Mouse (Mus musculus): Measurements from ENCODE around the gene Hcn1. TPM values are rescaled to one million over a fixed set of nuclear protein-coding genes. Genes with fewer than 3 reads are reported as not detected.

Hcn1 gene
- polyA plus RNA-seq, 1 experiment from 2014 or later = 0.67 TPM

DNA sequence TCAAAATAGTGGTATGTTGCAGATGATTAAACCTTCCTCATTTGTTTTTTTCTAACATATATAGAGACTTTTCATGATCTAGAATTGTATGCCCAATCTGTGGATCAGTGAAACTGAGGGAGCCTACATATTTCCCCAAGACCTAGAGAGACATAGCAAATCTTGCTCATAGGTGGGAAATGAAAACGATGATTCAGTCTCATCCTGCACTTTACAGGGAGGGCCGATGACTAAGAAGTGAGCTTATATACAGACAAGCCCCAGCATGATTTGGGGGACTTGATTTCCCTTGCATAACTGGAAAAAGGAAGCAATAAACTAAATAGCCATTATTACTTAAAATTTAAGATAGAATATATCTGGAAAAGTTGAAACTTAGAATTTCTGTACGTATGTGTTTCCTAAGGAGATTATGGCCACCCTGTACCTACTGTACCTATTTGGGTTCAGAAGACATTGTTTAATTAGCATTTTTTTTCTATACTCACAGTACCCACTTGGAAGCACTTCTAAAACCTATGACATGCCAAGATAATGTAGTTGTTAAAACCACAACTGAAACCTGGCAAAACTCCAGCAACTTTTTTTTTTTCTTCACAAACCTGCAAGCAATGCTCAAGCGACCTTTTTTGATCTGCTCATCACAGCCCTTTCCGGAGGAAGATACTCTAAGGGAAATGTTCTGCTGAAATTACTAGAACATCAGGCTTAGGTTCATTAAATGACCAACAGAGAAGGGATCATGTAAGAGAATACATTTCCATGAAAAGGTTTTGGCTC, 3.0 kb downstream of the Hcn1 start:
- Histone ChIP-seq H3K27ac (ENCODE audit: low read length) (no peak overlapping the region), H3K4me3 (replicated peaks; ENCODE audit: low read length) (no peak overlapping the region), H3K9ac (replicated peaks; ENCODE audit: low read depth, low read length) (no peak overlapping the region), H3K36me3 (ENCODE audit: control insufficient read depth, insufficient read depth) (no peaks in the 10 kb centered on the region), H3K4me1 (replicated peaks; ENCODE audit: control insufficient read depth, insufficient read depth, low read length) (peaks cover 7% of the 10 kb centered on the region), H3K27me3 (replicated peaks; ENCODE audit: control insufficient read depth, insufficient read depth, low read length) (peaks cover 7% of the 10 kb centered on the region; the same call in 1 of the 2 replicates), H3K4me2 (ENCODE audit: low read length) (no peak overlapping the region), H3K9me3 (ENCODE audit: control insufficient read depth, low read length) (no peaks in the 10 kb centered on the region)
- no peak for ATAC-seq
- 87% methylated on average over 5 of the region's 5 CpGs for WGBS

DNA sequence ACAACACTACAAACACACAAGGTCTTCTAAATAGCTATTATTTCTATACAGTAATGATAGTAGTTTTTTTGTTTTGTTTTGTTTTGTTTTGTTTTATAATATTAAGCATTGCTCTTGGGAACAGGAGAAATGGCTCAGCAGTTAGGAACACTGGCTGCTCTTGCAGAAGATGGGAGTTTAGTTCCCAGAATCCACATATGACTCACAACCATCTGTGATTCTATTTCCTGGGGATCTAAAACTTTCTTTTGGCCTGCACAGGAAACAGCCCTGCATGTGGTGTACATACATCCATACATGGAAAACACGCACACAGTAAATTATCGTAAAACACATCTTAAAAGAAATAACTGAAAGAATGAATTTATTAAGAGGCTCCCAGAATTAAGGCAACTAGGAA, 9.8 kb downstream of the Hcn1 start:
- Histone ChIP-seq H3K4me2 (ENCODE audit: low read length) (no peak overlapping the region), H3K9ac (replicated peaks; ENCODE audit: low read depth, low read length) (no peak overlapping the region), H3K4me1 (replicated peaks; ENCODE audit: control insufficient read depth, insufficient read depth, low read length) (no peaks in the 10 kb centered on the region), H3K4me3 (replicated peaks; ENCODE audit: low read length) (no peak overlapping the region), H3K27me3 (replicated peaks; ENCODE audit: control insufficient read depth, insufficient read depth, low read length) (no peaks in the 10 kb centered on the region), H3K27ac (ENCODE audit: low read length) (no peak overlapping the region), H3K36me3 (ENCODE audit: control insufficient read depth, insufficient read depth) (no peaks in the 10 kb centered on the region), H3K9me3 (ENCODE audit: control insufficient read depth, low read length) (no peaks in the 10 kb centered on the region)
- 90% methylated on average over 2 of the region's 2 CpGs for WGBS
- ATAC-seq = no peak

DNA sequence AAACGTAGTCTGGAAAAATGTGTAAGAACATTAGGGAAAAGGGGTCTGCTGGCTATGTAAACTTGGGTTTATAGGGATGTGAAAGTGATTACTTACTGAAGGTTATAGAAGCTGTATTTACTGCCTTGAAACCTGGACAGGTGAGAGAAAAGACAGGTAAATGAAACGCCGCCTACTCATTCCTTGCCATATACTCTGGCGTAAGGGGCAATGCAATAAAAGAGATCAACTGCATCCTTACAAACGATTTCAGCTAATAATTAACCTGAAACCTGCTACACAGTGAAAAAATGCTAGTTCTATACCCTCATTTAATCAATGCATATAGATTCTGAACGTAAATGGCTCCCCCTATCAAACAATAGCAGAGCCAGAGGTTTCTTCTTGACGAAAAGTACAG, 17.4 kb downstream of the Hcn1 start:
- no peaks in the 10 kb centered on the region for H3K9me3 ChIP-seq (ENCODE audit: control insufficient read depth, low read length)
- no peaks in the 10 kb centered on the region for H3K4me1 ChIP-seq (replicated peaks; ENCODE audit: control insufficient read depth, insufficient read depth, low read length)
- 86% methylated on average over 7 of the region's 7 CpGs for WGBS
- H3K27ac ChIP-seq (ENCODE audit: low read length) = no peak overlapping the region
- H3K9ac ChIP-seq (replicated peaks; ENCODE audit: low read depth, low read length) = no peak overlapping the region
- no peak for ATAC-seq
- H3K27me3 ChIP-seq (replicated peaks; ENCODE audit: control insufficient read depth, insufficient read depth, low read length) = no peaks in the 10 kb centered on the region
- H3K4me3 ChIP-seq (replicated peaks; ENCODE audit: low read length) = no peak overlapping the region
- H3K4me2 ChIP-seq (ENCODE audit: low read length) = no peak overlapping the region
- no peaks in the 10 kb centered on the region for H3K36me3 ChIP-seq (ENCODE audit: control insufficient read depth, insufficient read depth)

DNA sequence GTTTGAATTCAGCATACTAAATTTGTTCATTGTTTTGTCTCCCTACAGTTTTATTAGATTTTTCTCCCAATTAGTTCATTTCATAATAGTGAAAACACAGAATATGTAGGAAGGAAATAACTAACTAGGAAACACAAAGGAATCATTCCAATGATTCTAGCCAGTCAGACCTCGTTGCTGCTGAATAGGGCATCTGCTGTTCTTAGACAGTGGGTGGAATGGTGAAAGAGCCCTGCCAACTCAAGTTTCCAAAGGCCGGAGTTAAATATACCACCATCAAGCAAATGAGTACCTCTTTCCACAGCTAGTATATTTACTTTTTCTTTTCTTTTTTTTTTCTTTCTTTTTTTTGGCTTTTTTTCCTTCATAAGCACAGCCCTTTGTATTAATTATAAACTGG, 55.4 kb downstream of the Hcn1 start:
- no peaks in the 10 kb centered on the region for H3K9me3 ChIP-seq (ENCODE audit: control insufficient read depth, low read length)
- ATAC-seq = no peak
- H3K27ac ChIP-seq (ENCODE audit: low read length) = no peak overlapping the region
- no peak overlapping the region for H3K9ac ChIP-seq (replicated peaks; ENCODE audit: low read depth, low read length)
- H3K4me1 ChIP-seq (replicated peaks; ENCODE audit: control insufficient read depth, insufficient read depth, low read length) = 0 out of 2 replicates have a peak, but pooled peaks cover 3% of the 10 kb centered on the region
- WGBS = 39% methylated on average over 2 of the region's 2 CpGs
- no peak overlapping the region for H3K4me3 ChIP-seq (replicated peaks; ENCODE audit: low read length)
- no peak overlapping the region for H3K4me2 ChIP-seq (ENCODE audit: low read length)
- no peaks in the 10 kb centered on the region for H3K36me3 ChIP-seq (ENCODE audit: control insufficient read depth, insufficient read depth)
- H3K27me3 ChIP-seq (replicated peaks; ENCODE audit: control insufficient read depth, insufficient read depth, low read length) = no peaks in the 10 kb centered on the region

DNA sequence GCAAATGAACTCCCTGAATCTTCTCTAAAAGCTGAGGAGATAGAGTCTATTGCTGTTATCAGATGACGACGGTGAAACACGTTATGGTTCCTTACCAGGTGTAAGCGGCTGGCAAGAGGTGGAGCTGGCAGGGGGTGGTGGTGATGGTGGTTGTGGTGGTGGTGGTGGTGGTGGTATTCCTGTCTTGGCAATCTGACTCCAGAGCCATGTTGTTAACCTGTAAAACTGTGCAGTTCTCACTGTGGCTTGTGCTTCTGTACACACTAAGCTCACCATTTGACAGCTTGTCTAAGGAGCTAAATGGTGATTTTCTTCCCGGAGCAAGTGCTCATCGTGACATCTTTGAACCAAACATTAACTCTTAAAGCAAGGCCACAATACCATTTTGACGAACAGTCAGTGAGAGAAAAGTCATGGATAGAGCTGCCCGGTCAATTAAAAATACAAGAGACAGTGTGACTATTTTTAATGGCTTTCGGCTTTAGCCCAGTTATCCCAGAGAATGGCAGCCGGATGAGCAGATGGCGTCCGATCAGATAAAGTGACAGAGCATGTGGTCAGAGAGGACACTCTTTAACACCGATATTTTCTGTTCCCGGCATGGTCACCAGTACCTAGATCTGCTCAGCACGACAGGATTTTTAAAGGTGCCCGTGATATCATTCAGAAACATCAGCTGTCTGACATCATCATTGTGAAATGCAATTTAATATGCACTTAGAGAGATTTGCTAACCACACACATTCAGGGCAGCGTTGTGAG, 56.5 kb downstream of the Hcn1 start:
- Histone ChIP-seq H3K36me3 (ENCODE audit: control insufficient read depth, insufficient read depth) (no peaks in the 10 kb centered on the region), H3K9ac (replicated peaks; ENCODE audit: low read depth, low read length) (no peak overlapping the region), H3K4me3 (replicated peaks; ENCODE audit: low read length) (no peak overlapping the region), H3K4me2 (ENCODE audit: low read length) (no peak overlapping the region), H3K4me1 (replicated peaks; ENCODE audit: control insufficient read depth, insufficient read depth, low read length) (0 out of 2 replicates have a peak, but pooled peaks cover 3% of the 10 kb centered on the region), H3K9me3 (ENCODE audit: control insufficient read depth, low read length) (no peaks in the 10 kb centered on the region), H3K27me3 (replicated peaks; ENCODE audit: control insufficient read depth, insufficient read depth, low read length) (no peaks in the 10 kb centered on the region), H3K27ac (ENCODE audit: low read length) (no peak overlapping the region)
- 0 out of 2 replicates have a peak, but pooled peaks have one; percentile 23 for ATAC-seq
- 85% methylated on average over 17 of the region's 17 CpGs for WGBS

DNA sequence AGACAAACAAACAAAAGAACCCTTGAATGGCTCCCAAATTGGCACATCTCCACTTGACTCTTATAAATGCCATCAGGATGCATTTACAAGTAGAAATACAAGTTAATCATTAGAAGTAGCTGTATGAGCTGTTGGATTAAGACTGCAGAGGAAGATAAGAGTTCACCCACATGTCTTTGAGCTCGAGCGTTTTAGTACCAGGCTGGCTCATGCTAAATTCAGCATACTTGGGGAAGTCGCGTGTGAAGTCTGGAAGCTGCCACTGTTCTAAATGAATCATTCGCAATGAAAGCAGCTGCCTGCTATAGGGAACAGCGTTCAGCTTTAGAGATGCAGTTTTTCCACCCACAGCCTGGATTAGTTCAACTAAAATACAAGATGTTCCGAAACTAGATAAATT, 57.4 kb downstream of the Hcn1 start:
- H3K4me1 ChIP-seq (replicated peaks; ENCODE audit: control insufficient read depth, insufficient read depth, low read length) = 0 out of 2 replicates have a peak, but pooled peaks cover 3% of the 10 kb centered on the region
- no peaks in the 10 kb centered on the region for H3K36me3 ChIP-seq (ENCODE audit: control insufficient read depth, insufficient read depth)
- no peak overlapping the region for H3K9ac ChIP-seq (replicated peaks; ENCODE audit: low read depth, low read length)
- WGBS = 71% methylated on average over 7 of the region's 7 CpGs
- no peak overlapping the region for H3K4me3 ChIP-seq (replicated peaks; ENCODE audit: low read length)
- H3K9me3 ChIP-seq (ENCODE audit: control insufficient read depth, low read length) = no peaks in the 10 kb centered on the region
- ATAC-seq = peak; percentile 91
- no peaks in the 10 kb centered on the region for H3K27me3 ChIP-seq (replicated peaks; ENCODE audit: control insufficient read depth, insufficient read depth, low read length)
- H3K27ac ChIP-seq (ENCODE audit: low read length) = no peak overlapping the region
- no peak overlapping the region for H3K4me2 ChIP-seq (ENCODE audit: low read length)

DNA sequence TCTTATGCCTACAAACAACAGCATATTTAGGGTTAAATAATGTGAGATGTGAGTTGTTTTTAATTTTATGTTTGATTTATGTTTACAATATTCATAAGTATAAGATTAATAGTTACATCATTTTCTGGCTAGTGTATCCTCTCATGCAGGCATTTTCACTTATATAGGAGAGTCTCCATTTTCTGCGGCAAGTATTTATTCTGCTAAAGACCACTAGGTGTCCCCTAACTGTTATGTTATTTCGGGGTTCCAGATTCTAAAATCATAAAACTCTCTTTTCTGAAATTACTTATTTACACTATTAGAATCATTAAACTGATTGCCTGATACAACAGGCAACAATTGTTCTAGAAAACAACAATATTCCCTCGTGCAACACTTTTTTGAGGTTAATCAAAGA, 60.5 kb downstream of the Hcn1 start:
- Histone ChIP-seq H3K9me3 (ENCODE audit: control insufficient read depth, low read length) (no peaks in the 10 kb centered on the region), H3K4me2 (ENCODE audit: low read length) (no peak overlapping the region), H3K36me3 (ENCODE audit: control insufficient read depth, insufficient read depth) (no peaks in the 10 kb centered on the region), H3K4me1 (replicated peaks; ENCODE audit: control insufficient read depth, insufficient read depth, low read length) (0 out of 2 replicates have a peak, but pooled peaks cover 3% of the 10 kb centered on the region), H3K27ac (ENCODE audit: low read length) (no peak overlapping the region), H3K4me3 (replicated peaks; ENCODE audit: low read length) (no peak overlapping the region), H3K27me3 (replicated peaks; ENCODE audit: control insufficient read depth, insufficient read depth, low read length) (no peaks in the 10 kb centered on the region), H3K9ac (replicated peaks; ENCODE audit: low read depth, low read length) (no peak overlapping the region)
- ATAC-seq = no peak
- WGBS = 79% methylated on average over 3 of the region's 3 CpGs

DNA sequence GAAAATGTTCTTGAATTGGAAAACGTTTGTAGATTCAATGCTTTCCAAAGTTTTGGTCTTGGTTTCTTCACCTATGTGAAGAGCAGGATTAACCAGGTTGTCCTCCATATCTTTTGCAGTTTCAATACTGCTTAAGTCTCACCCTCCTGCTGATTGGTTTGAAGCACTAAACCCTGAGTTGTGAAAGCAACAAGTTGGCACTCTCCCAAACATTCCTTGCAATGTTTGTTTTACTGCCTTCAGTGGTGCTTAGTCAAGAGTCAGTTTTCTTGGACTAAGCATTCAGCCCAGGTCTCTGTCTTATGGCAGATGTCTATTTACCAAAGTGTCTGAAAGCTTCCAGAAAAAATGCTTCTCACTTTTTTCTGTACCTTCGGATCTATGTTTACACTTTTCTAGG, 67.2 kb downstream of the Hcn1 start:
- Histone ChIP-seq H3K9ac (replicated peaks; ENCODE audit: low read depth, low read length) (no peak overlapping the region), H3K27ac (ENCODE audit: low read length) (no peak overlapping the region), H3K4me3 (replicated peaks; ENCODE audit: low read length) (no peak overlapping the region), H3K9me3 (ENCODE audit: control insufficient read depth, low read length) (no peaks in the 10 kb centered on the region), H3K27me3 (replicated peaks; ENCODE audit: control insufficient read depth, insufficient read depth, low read length) (no peaks in the 10 kb centered on the region), H3K36me3 (ENCODE audit: control insufficient read depth, insufficient read depth) (no peaks in the 10 kb centered on the region), H3K4me1 (replicated peaks; ENCODE audit: control insufficient read depth, insufficient read depth, low read length) (no peaks in the 10 kb centered on the region), H3K4me2 (ENCODE audit: low read length) (no peak overlapping the region)
- 60% methylated on average over 2 of the region's 2 CpGs for WGBS
- ATAC-seq = no peak

DNA sequence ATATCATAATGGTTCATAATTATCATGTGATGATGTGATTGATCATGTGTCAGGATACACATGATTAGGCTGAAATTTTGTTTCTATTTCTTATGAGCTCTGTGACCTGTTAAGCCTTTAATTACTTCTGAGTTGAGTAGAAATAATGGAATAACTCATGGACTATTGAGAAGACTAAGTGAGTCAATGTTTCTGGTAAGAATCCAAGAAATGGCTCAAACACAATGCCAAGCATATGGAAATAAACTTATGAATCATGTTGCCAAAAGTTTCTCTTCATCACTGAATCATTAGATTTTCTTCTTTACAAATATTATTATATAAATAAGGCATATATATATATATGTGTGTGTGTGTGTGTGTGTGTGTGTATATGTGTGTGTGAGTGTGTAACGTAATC, 69.7 kb downstream of the Hcn1 start:
- Histone ChIP-seq H3K36me3 (ENCODE audit: control insufficient read depth, insufficient read depth) (no peaks in the 10 kb centered on the region), H3K4me3 (replicated peaks; ENCODE audit: low read length) (no peak overlapping the region), H3K27me3 (replicated peaks; ENCODE audit: control insufficient read depth, insufficient read depth, low read length) (no peaks in the 10 kb centered on the region), H3K27ac (ENCODE audit: low read length) (no peak overlapping the region), H3K4me2 (ENCODE audit: low read length) (no peak overlapping the region), H3K9ac (replicated peaks; ENCODE audit: low read depth, low read length) (no peak overlapping the region), H3K9me3 (ENCODE audit: control insufficient read depth, low read length) (no peaks in the 10 kb centered on the region), H3K4me1 (replicated peaks; ENCODE audit: control insufficient read depth, insufficient read depth, low read length) (no peaks in the 10 kb centered on the region)
- ATAC-seq = no peak
- 94% methylated on average over 1 of the region's 1 CpGs for WGBS

All from forebrain, embryonic 16.5 days (tissue).